Mouse (Mus musculus) testis, adult 2 months (tissue): ENCODE results near the gene Pla2g3.

Source experiments
- CTCF ChIP-seq: fragments of 200-500 bp; IDR thresholded peaks from 2 replicates; pipeline ENCODE4 v1.5.1; 2012; ENCODE audit warnings: low read depth, mild to moderate bottlenecking, inconsistent platforms, low read length, moderate library complexity; ENCODE audit not compliant: control insufficient read depth, insufficient read depth, insufficient replicate concordance
- POLR2A ChIP-seq: fragments of 200-500 bp; IDR thresholded peaks from 2 replicates; pipeline ENCODE4 v1.6.1; 2012; ENCODE audit warnings: low read depth, mild to moderate bottlenecking, inconsistent platforms, low read length, moderate library complexity; ENCODE audit not compliant: control insufficient read depth

- TF ChIP-seq POLR2A (no peak), CTCF (no peak)
Measured at GRCm38 (mm10) chr11:3527766-3528165, 39.7 kb downstream of the Pla2g3 start.
